Mouse (Mus musculus) embryonic fibroblast, embryonic 13.5 days (primary cell): Measurements from ENCODE around the gene Fgf11. TPM values are rescaled to one million over a fixed set of nuclear protein-coding genes. Genes with fewer than 3 reads are reported as not detected.

ENCODE experiments used
- H3K27ac ChIP-seq: 2 replicates; pipeline ENCODE4 v1.5.1; 2012; ENCODE audit warnings: low read length, control low read depth, inconsistent platforms; ENCODE audit not compliant: insufficient read depth
- H3K4me1 ChIP-seq: 2 replicates; pipeline ENCODE4 v1.6.1; 2011; ENCODE audit warnings: low read length; ENCODE audit not compliant: control insufficient read depth, insufficient read depth
- H3K4me3 ChIP-seq: 2 replicates; pipeline ENCODE4 v1.5.1; 2011; ENCODE audit warnings: mild to moderate bottlenecking, control low read depth, low read length; ENCODE audit not compliant: insufficient read depth
- CTCF ChIP-seq: IDR thresholded peaks from 2 replicates; pipeline ENCODE4 v1.5.1; 2011; ENCODE audit warnings: mild to moderate bottlenecking, control low read depth, low read length, moderate library complexity, borderline replicate concordance; ENCODE audit not compliant: insufficient read depth
- POLR2A ChIP-seq: IDR thresholded peaks from 2 replicates; pipeline ENCODE4 v1.6.1; 2011; ENCODE audit warnings: low read depth, mild to moderate bottlenecking, control low read depth, low read length, moderate library complexity
- polyA plus RNA-seq: library from polyadenylated mRNA; stranded (reverse); fragments of >200 nt; gene quantifications from 2 replicates; pipeline ENCODE4 v1.2.4, GENCODE M21; 2011; ENCODE audit warnings: low read depth; ENCODE audit not compliant: missing spikeins, insufficient read length

The Fgf11 gene
- polyA plus RNA-seq, 1 experiment = 2.5 TPM

DNA sequence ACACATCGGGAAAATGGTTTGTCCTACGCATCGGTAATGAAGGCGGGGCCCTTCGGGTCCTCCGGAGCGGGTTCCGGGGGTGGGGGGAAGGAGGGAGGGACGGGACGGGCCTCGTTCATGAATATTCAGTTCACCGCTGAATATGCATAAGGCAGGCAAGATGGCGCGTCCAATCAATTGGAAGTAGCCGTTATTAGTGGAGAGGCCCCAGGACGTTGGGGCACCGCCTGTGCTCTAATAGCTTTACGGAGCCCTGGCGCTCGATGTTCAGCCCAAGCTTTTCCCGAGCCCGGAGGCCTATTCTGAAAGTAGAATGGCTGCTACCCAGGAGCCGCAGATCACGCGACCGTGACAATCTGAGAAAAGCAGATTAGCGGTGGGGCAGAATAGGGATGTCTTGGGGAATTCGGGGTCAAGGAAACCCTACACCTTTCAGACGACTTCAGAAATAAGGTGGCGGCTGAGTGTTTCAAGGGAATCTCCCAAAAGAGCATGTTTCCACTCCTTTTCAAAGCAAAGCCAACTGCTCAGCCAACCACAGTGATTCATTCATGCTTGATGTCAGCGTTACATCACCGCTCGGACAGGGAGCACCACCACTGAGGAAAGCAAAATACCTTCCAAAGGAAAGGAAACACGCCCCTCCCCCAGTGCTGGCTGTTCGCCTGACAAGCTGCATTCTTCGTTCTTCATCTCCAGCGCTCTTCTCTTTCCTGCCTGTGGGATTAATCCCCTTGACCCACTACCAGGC is 42.5 kb downstream of the Fgf11 start:
- Histone ChIP-seq H3K27ac (peak overlapping the region; percentile 95), H3K4me1 (peaks cover 13% of the 10 kb centered on the region), H3K4me3 (peak overlapping the region; percentile 46)
- TF ChIP-seq CTCF = no peak
- peak; percentile 47 for TF ChIP-seq POLR2A

DNA sequence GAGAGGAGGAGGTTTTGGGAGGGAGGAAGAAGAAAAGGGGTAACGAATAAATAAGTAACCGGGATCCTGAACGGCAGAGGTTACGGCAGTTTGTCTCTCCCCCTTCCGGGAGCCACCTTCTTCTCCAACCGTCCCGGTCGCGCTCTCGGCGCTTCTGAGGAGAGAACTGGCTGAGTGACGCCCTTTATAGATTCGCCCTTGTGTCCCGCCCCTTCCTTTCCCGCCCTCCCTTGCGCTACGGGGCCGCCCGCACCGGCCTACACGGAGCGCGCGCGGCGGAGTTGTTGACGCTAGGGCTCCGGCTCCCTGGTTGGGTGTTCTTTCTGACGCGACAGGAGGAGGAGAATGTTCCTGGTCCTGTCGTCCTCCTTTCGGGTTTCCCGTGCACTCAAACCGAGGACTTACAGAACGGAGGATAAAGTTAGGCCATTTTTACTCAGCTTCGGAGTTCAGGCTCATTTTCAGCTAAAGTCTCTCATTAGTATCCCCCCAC is 43.1 kb downstream of the Fgf11 start, which contains the start of gene Polr2a:
Polr2a (minus strand) TSS at position 160 of the 493 bp plus-strand sequence.
- TF ChIP-seq POLR2A = peak; percentile 99
- no peak for TF ChIP-seq CTCF
- Histone ChIP-seq H3K27ac (peak within 1 kb of the TSS; percentile 95), H3K4me1 (peaks cover 13% of the 10 kb centered on the region), H3K4me3 (peak within 1 kb of the TSS; percentile 98)

DNA sequence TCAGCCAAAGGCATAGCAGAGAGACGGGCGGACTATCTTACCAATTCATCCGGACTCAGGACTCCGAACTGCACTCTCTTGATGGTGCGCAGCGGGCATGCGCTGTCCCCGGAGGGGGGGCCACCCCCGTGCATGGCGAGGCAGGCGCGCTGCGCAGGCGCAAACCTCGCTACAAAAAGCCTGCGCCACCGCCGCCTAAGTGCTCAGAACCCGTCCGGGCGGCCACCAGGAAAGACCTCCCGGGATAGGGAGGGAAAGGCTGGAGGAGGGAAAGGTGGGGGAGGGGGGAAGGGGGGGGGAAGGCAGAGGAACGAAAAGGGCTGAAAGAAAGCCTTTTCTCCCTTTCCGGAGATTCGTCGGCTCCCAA is 43.6 kb downstream of the Fgf11 start:
- Histone ChIP-seq H3K27ac (peak overlapping the region; percentile 88), H3K4me1 (peaks cover 14% of the 10 kb centered on the region), H3K4me3 (peak overlapping the region; percentile 98)
- TF ChIP-seq POLR2A = no peak; the same call in 1 of the 2 replicates
- no peak for TF ChIP-seq CTCF

DNA sequence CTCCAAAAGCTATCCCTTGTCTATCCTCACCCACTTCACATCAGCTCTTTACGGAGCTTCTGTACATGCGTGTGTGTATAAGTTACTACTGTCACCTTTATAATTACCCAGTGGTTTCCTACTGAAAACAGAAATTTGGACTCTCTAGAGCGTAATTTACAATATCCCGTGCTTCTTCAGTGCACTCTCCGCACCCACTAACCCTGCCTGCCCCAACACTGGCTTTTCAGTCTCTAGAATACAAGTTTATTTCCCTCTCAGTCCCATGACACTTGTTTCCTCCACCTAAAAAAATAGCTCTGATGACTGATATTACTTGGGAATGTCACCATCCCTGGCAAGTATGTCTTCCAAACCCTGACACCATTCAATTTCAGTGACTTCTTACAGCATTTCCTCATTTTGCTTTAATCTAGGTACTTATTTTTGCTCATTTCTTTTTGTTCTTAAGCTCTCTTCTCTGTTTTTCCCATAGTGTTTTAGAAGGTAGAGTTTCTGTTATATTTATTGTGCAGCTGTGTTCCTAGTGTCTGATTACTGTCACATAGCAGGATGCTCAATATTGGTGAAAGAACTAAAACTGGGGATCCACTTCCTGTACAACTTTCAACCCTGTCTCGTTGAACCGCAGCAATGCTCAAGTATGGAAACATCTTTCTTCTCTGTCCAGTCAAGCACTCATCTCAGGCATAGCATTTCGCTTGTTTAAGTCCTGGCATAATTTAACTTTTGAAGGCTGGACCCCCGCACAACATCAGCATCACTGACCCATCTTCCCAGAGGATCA is 44.2 kb downstream of the Fgf11 start:
- TF ChIP-seq POLR2A (no peak), CTCF (no peak)
- H3K27ac ChIP-seq = peak overlapping the region; percentile 64
- peak overlapping the region; percentile 98 for H3K4me3 ChIP-seq
- peaks cover 16% of the 10 kb centered on the region for H3K4me1 ChIP-seq

DNA sequence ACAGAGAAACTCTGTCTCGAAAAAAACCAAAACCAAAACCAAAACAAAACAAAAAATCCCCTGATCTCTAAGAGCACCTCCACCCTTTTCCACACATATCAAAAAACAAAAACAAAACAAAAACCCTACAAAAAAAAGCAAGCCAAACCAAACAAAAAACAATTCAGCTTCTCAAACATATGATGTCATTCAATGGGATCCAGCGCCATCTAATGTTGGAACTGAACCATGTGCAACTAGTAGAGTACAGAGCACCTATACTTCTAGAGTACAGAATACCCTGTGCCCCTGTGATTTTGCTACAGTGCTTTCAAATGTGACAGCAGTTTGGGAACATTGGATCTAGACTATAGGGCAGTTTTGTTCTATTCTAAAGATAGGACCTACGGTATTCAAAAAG is 47.0 kb downstream of the Fgf11 start:
- TF ChIP-seq CTCF (no peak), POLR2A (no peak)
- Histone ChIP-seq H3K4me3 (no peak overlapping the region), H3K27ac (no peak overlapping the region), H3K4me1 (peaks cover 11% of the 10 kb centered on the region)

DNA sequence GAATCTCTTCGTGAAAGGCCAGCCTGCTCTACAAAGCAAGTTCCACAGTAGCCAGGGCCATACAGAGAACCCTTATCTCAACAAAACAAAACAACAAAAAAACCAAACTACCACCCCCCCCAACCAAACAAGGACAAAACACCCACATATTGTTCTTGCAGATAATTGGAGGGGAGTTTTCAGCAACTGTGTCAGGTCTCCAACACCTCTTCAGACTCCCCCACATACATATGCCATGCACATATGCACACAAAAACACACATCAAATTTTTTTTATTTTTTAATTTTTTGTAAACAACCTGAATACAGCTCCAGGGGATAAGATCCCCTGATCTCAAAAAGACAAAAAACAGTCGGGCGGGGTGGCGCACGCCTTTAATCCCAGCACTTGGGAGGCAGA is 47.4 kb downstream of the Fgf11 start:
- TF ChIP-seq POLR2A = no peak
- TF ChIP-seq CTCF = no peak
- Histone ChIP-seq H3K4me1 (peaks cover 11% of the 10 kb centered on the region), H3K4me3 (no peak overlapping the region), H3K27ac (no peak overlapping the region)

DNA sequence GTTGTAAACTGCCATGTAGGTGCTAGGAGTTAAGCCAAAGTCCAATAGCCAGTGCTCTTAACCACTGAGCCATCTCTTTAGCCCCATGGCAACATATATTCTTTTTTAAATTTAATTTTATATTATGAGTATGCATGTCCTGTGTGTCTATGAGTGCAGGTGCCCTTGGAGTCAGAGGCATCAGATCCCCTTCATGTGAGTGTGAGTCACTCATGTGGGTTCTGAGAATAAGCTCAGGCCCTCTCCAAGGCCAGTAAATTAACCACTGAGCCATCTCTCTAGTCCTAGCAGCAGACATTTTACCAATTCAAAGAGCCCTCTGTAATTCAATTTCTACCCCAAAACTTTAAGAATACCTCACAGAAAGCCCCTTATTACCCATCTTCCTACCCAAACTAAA is 49.0 kb downstream of the Fgf11 start:
- TF ChIP-seq CTCF = no peak
- TF ChIP-seq POLR2A = no peak
- peaks cover 11% of the 10 kb centered on the region for H3K4me1 ChIP-seq

DNA sequence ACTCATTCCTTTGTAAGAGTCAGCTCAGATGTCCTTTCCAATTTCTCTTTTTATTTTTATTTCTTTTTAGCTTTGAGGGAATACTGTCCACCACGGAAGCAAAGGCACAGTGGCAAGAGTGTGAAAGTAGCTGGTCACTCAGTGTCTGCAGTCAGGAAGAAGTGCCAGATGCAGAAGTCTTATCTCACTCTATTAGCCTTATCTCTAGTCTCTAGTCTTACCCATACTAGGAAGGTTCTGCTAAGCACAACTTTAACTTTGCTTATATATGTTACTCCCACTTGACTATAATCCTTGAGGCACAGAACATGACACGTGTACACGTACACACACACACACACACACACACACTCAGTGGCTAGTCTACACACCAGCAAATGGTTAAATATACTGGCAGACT is 50.0 kb downstream of the Fgf11 start:
- peaks cover 9% of the 10 kb centered on the region for H3K4me1 ChIP-seq
- no peak for TF ChIP-seq POLR2A
- TF ChIP-seq CTCF = no peak
- H3K27ac ChIP-seq = no peak overlapping the region
- H3K4me3 ChIP-seq = no peak overlapping the region

More for the DNA sequence above, 49.0 kb downstream of the Fgf11 start:
- no peak overlapping the region for H3K27ac ChIP-seq
- H3K4me3 ChIP-seq = no peak overlapping the region

Other genes with a start within 250 kb of the Fgf11 start
- gene Efnb3, start 241.7 kb downstream of the Fgf11 start, polyA plus RNA-seq = 0.45 and 2.6 TPM in 2 replicates
- gene Wrap53, start 221.6 kb downstream of the Fgf11 start, polyA plus RNA-seq = 7.9 and 10.2 TPM in 2 replicates
- gene Trp53, start 221.5 kb downstream of the Fgf11 start, polyA plus RNA-seq = 159 and 160 TPM in 2 replicates
- gene Atp1b2, start 195.9 kb downstream of the Fgf11 start, polyA plus RNA-seq = 0.58 and 2.7 TPM in 2 replicates
- gene Shbg, start 184.0 kb downstream of the Fgf11 start, polyA plus RNA-seq = not detected in 2 replicates
- 11.7 and 13.6 TPM in 2 replicates for gene Sat2, start 179.8 kb downstream of the Fgf11 start, polyA plus RNA-seq
- 63.5 and 71.7 TPM in 2 replicates for gene Fxr2, start 168.9 kb downstream of the Fgf11 start, polyA plus RNA-seq
- gene Sox15, start 146.5 kb downstream of the Fgf11 start, polyA plus RNA-seq = not detected in 2 replicates
- 45.2 and 47.8 TPM in 2 replicates for gene Mpdu1, start 139.2 kb downstream of the Fgf11 start, polyA plus RNA-seq
- gene Cd68, start 135.7 kb downstream of the Fgf11 start, polyA plus RNA-seq = 4.9 and 8.6 TPM in 2 replicates
- 717 and 781 TPM in 2 replicates for gene Eif4a1, start 129.4 kb downstream of the Fgf11 start, polyA plus RNA-seq
- 117 and 187 TPM in 2 replicates for gene Senp3, start 119.8 kb downstream of the Fgf11 start, polyA plus RNA-seq
- gene Tnfsf13, start 116.1 kb downstream of the Fgf11 start, polyA plus RNA-seq = 0.85 and 1.5 TPM in 2 replicates
- gene Tnfsf12, start 106.0 kb downstream of the Fgf11 start, polyA plus RNA-seq = 20.0 and 25.5 TPM in 2 replicates
- gene Tnfsfm13, start 105.8 kb downstream of the Fgf11 start, polyA plus RNA-seq = 3.0 and 4.4 TPM in 2 replicates
- gene Polr2a, start 43.2 kb downstream of the Fgf11 start, polyA plus RNA-seq = 82.6 and 90.9 TPM in 2 replicates
- gene Slc35g3, start 39.9 kb downstream of the Fgf11 start, polyA plus RNA-seq = not detected in 2 replicates
- gene Zbtb4, start 35.9 kb downstream of the Fgf11 start, polyA plus RNA-seq = 22.6 and 28.5 TPM in 2 replicates
- gene Chrnb1, start 5.9 kb downstream of the Fgf11 start, polyA plus RNA-seq = 4.6 and 7.2 TPM in 2 replicates
- not detected in 2 replicates for gene Tmem102, start 3.8 kb upstream of the Fgf11 start, polyA plus RNA-seq
- gene Gm39566, start 13.4 kb upstream of the Fgf11 start, polyA plus RNA-seq = not detected in 2 replicates
- not detected in 2 replicates for gene Spem2, start 16.6 kb upstream of the Fgf11 start, polyA plus RNA-seq
- gene Spem1, start 20.3 kb upstream of the Fgf11 start, polyA plus RNA-seq = not detected in 2 replicates
- 33.8 and 42.0 TPM in 2 replicates for gene Nlgn2, start 35.9 kb upstream of the Fgf11 start, polyA plus RNA-seq
- gene Tmem256, start 36.7 kb upstream of the Fgf11 start, polyA plus RNA-seq = 72.1 and 94.8 TPM in 2 replicates
- 120 and 128 TPM in 2 replicates for gene Plscr3, start 44.5 kb upstream of the Fgf11 start, polyA plus RNA-seq
- gene Tnk1, start 56.9 kb upstream of the Fgf11 start, polyA plus RNA-seq = not detected in 2 replicates
- gene Tmem95, start 76.2 kb upstream of the Fgf11 start, polyA plus RNA-seq = not detected in 2 replicates
- gene Kctd11, start 79.5 kb upstream of the Fgf11 start, polyA plus RNA-seq = 20.7 and 26.0 TPM in 2 replicates
- gene Acap1, start 93.7 kb upstream of the Fgf11 start, polyA plus RNA-seq = not detected in 2 replicates
- 3.5 and 4.9 TPM in 2 replicates for gene 2810408A11Rik, start 99.1 kb upstream of the Fgf11 start, polyA plus RNA-seq
- 30.8 and 31.8 TPM in 2 replicates for gene Neurl4, start 99.2 kb upstream of the Fgf11 start, polyA plus RNA-seq
- gene Gps2, start 112.0 kb upstream of the Fgf11 start, polyA plus RNA-seq = 24.1 and 27.8 TPM in 2 replicates
- 725 and 764 TPM in 2 replicates for gene Eif5a, start 120.1 kb upstream of the Fgf11 start, polyA plus RNA-seq
- not detected in 2 replicates for gene Ybx2, start 133.9 kb upstream of the Fgf11 start, polyA plus RNA-seq
- 2.3 and 2.7 TPM in 2 replicates for gene Slc2a4, start 146.3 kb upstream of the Fgf11 start, polyA plus RNA-seq
- gene Cldn7, start 162.9 kb upstream of the Fgf11 start, polyA plus RNA-seq = not detected in 2 replicates
- 140 and 171 TPM in 2 replicates for gene Ctdnep1, start 179.3 kb upstream of the Fgf11 start, polyA plus RNA-seq
- gene Elp5, start 180.7 kb upstream of the Fgf11 start, polyA plus RNA-seq = 68.8 and 86.1 TPM in 2 replicates
- gene Gabarap, start 189.3 kb upstream of the Fgf11 start, polyA plus RNA-seq = 639 and 646 TPM in 2 replicates
- gene Phf23, start 193.9 kb upstream of the Fgf11 start, polyA plus RNA-seq = 78.6 and 89.1 TPM in 2 replicates
- gene Dvl2, start 198.7 kb upstream of the Fgf11 start, polyA plus RNA-seq = 27.7 and 32.1 TPM in 2 replicates
- 47.4 and 57.9 TPM in 2 replicates for gene Acadvl, start 213.6 kb upstream of the Fgf11 start, polyA plus RNA-seq
- 69.8 and 77.7 TPM in 2 replicates for gene Dlg4, start 215.1 kb upstream of the Fgf11 start, polyA plus RNA-seq